Mouse (Mus musculus) myocyte (in vitro differentiated cells): ENCODE data around the gene Pld5.

Experiments
- CEBPB ChIP-seq: IDR thresholded peaks from 2 replicates; pipeline ENCODE4 v1.6.1; 2011; ENCODE audit warnings: mild to moderate bottlenecking, moderate library complexity; ENCODE audit not compliant: poor library complexity, insufficient read depth, severe bottlenecking
- E2F4 ChIP-seq: IDR thresholded peaks from one replicate; pipeline ENCODE4 v1.6.1; 2011; ENCODE audit warnings: mild to moderate bottlenecking, control low read depth, moderate library complexity; ENCODE audit not compliant: insufficient read depth
- MAX ChIP-seq: IDR thresholded peaks from one replicate; pipeline ENCODE4 v1.6.1; 2011; ENCODE audit warnings: low read depth, mild to moderate bottlenecking, control low read depth
- MYOD1 ChIP-seq, 3 experiments: IDR thresholded peaks; one replicate each; pipeline ENCODE4 v1.6.1; 2011; ENCODE audit warnings: control low read depth in 2 of 3, low read depth in 2 of 3, mild to moderate bottlenecking in 2 of 3, moderate library complexity in 1 of 3; ENCODE audit not compliant: insufficient read length in 2 of 3, control insufficient read depth in 1 of 3
- MYOG ChIP-seq, 3 experiments: IDR thresholded peaks; one replicate each; pipeline ENCODE4 v1.6.1; 2011; ENCODE audit warnings: control low read depth in 2 of 3, low read depth in 2 of 3, mild to moderate bottlenecking in 2 of 3; ENCODE audit not compliant: insufficient read length in 2 of 3, control insufficient read depth in 1 of 3, insufficient read depth in 1 of 3
- POLR2A ChIP-seq: IDR thresholded peaks from one replicate; pipeline ENCODE4 v1.6.1; 2011; ENCODE audit warnings: low read depth, mild to moderate bottlenecking, control low read depth, moderate library complexity; ENCODE audit not compliant: insufficient read length
- POLR2AphosphoS2 ChIP-seq: IDR thresholded peaks from one replicate; pipeline ENCODE4 v1.6.1; 2011; ENCODE audit warnings: low read depth, control low read depth; ENCODE audit not compliant: insufficient read length
- REST ChIP-seq: IDR thresholded peaks from one replicate; pipeline ENCODE4 v1.6.1; 2011; ENCODE audit warnings: mild to moderate bottlenecking, control low read depth, moderate library complexity; ENCODE audit not compliant: insufficient read depth, insufficient read length
- SRF ChIP-seq: IDR thresholded peaks from one replicate; pipeline ENCODE4 v1.6.1; 2011; ENCODE audit warnings: low read depth; ENCODE audit not compliant: control insufficient read depth, insufficient read length
- TCF12 ChIP-seq: IDR thresholded peaks from one replicate; pipeline ENCODE4 v1.6.1; 2011; ENCODE audit warnings: mild to moderate bottlenecking, control low read depth; ENCODE audit not compliant: poor library complexity, insufficient read depth, severe bottlenecking
- TCF3 ChIP-seq: IDR thresholded peaks from one replicate; pipeline ENCODE4 v1.6.1; 2011; ENCODE audit warnings: low read depth, control low read depth; ENCODE audit not compliant: insufficient read length
- USF1 ChIP-seq: IDR thresholded peaks from one replicate; pipeline ENCODE4 v1.6.1; 2011; ENCODE audit warnings: low read depth, mild to moderate bottlenecking, control low read depth, moderate library complexity

- TF ChIP-seq MYOG (IDR thresholded peaks at IDR 0.05; ENCODE audit: control insufficient read depth in 1 of 3, insufficient read depth in 1 of 3, insufficient read length in 2 of 3, low read depth in 2 of 3) (no peak), MYOD1 (IDR thresholded peaks at IDR 0.05; ENCODE audit: control insufficient read depth in 1 of 3, insufficient read length in 2 of 3, low read depth in 2 of 3) (no peak), POLR2A (no peak), SRF (no peak), POLR2AphosphoS2 (no peak), USF1 (no peak), CEBPB (no peak), TCF12 (no peak), TCF3 (no peak), MAX (no peak), E2F4 (no peak), REST (no peak)
These were observed 189.0 kb downstream of the Pld5 start for GRCm38 (mm10) chr1:176085952-176086648.
